Mouse (Mus musculus): ENCODE data around the gene Ak1.

- TF ChIP-seq CTCF (IDR thresholded peaks at IDR 0.05; ENCODE audit: low read depth) (no peak), EP300 (IDR thresholded peaks at IDR 0.05; ENCODE audit: low read depth) (no peak)
Observed at GRCm38 (mm10) chr2:32669876-32670275, 48.3 kb downstream of the Ak1 start.

All from heart, postnatal 0 days (tissue).